Mouse (Mus musculus) cortical plate, adult 2 months (tissue): ENCODE data around the gene Gprc5c.

ENCODE experiments used
- CTCF ChIP-seq: fragments of 200-500 bp; IDR thresholded peaks from 2 replicates; pipeline ENCODE4 v1.5.1; 2011; ENCODE audit warnings: mild to moderate bottlenecking, control low read depth, low read length; ENCODE audit not compliant: insufficient read depth; ENCODE audit errors: extremely low read depth
- POLR2A ChIP-seq: fragments of 200-500 bp; IDR thresholded peaks from 2 replicates; pipeline ENCODE4 v1.6.1; 2011; ENCODE audit warnings: mild to moderate bottlenecking, low read length, control low read depth; ENCODE audit not compliant: insufficient read depth; ENCODE audit errors: extremely low read depth

DNA sequence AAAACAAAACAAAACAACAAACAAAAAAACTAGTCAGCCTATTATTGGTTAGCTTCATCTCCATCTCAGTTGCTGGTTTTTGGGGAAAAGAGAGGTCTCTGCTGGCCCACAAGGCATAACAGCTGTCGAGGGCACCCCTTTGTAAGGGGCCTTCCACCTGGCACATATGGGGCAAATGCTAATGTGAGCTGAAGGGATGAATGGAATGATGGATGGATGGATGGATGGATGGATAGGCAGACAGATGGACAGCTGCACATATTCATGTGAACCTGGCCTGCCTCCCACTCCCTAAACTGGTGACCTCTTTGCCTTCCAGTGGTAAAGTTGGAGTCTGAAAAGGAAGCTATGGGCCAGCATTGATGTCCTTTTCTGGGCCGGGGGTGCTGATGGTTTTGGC is 43.9 kb upstream of the Gprc5c start:
- TF ChIP-seq POLR2A = no peak
- TF ChIP-seq CTCF = no peak
